Mouse (Mus musculus) left cerebral cortex, adult 18-20 months (tissue): ENCODE measurements around the gene Tsc22d4. TPM values are rescaled to one million over a fixed set of nuclear protein-coding genes. Genes with fewer than 3 reads are reported as not detected.
A peak's percentile ranks its signal among the peaks of the same experiment; 100 is the strongest.
"Not testable (repeated sequence)": the region's sequence is repeated elsewhere in the genome, so short reads cannot be mapped to it uniquely, and the experiment has no call there.

Experiments
- DNase-seq, 2 experiments: peaks; one replicate each; pipeline ENCODE4 v3.0.0; 2021 to 2022; ENCODE audit warnings: low spot score in 2 of 2, mixed read lengths in 1 of 2
- long read RNA-seq, 2 experiments: library from polyadenylated mRNA; stranded (forward); transcript quantifications; one replicate each; pipeline ENCODE4 v2.0.0; 2021
- total RNA-seq, 2 experiments: library from RNA; stranded (reverse); gene quantifications; 2 replicates each; pipeline ENCODE4 v1.2.3; 2021

Gene Tsc22d4
- 100 to 1,000 TPM; 139 to 145 TPM for total RNA-seq
- long read RNA-seq, experiment 1, transcript Tsc22d4-209 (3 exons, 563 nt): minor isoform, 9 of 113 reads
- long read RNA-seq, experiment 1, transcript Tsc22d4-205 (3 exons, 790 nt): major isoform, 70 of 113 reads
- long read RNA-seq, experiment 1, transcript Tsc22d4-202 (5 exons, 3,983 nt): minor isoform, 21 of 113 reads
- long read RNA-seq, experiment 1, partial matches to known transcripts: 8 of 113 reads
- long read RNA-seq, experiment 1, other reads (novel, unspliced or antisense): 5 of 113 reads
- long read RNA-seq, experiment 2, transcript Tsc22d4-209 (3 exons, 563 nt): minor isoform, 10 of 114 reads
- long read RNA-seq, experiment 2, transcript Tsc22d4-202 (5 exons, 3,983 nt): minor isoform, 20 of 114 reads
- long read RNA-seq, experiment 2, transcript Tsc22d4-205 (3 exons, 790 nt): major isoform, 66 of 114 reads
- long read RNA-seq, experiment 2, partial matches to known transcripts: 13 of 114 reads
- long read RNA-seq, experiment 2, other reads (novel, unspliced or antisense): 5 of 114 reads

DNA sequence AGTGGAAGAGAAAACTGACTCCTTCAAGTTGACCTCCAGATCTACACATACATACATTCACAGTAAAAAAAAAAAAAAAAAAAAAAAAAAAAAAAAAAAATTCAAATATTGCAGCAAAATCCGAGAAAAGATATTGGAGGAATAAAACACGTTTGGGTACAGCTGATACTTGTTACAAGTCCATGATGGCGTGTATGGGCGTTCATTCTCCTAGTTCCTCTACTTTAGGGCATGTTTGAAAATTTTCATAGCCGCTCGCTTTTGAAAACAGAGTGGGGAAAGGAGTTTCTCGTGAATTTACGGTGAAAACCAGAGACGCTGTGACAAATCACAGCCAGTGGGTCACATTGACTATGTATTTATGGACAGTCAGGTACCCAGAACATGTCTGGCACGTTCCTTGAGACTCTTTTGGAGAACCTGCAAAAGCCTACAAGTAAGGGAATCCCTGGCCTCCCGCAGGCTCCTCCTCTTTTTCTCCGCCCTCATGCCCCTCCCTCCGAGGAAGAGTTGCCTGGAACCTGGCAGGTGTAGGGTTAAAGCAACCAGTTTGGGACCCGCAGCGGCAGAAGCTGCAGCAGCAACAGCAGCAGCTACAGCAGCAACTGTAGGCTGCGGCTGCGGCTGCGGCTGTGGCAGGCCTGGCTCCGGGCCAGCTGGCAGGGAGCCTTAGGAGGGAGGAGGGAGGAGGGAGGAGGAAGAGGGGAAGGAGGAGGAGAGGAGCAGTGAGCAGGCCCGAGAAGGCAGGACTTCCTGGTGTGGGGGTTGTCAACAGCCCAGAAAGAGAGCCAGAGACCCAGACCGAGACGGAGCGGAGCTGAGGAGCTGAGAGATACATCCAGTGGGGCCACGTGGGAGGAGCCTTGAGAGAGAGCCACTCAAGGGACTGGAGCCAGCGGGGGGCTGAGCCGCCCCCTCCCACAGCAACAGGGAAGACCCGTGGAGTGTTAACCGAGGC lies at the start of gene Tsc22d4:
Gene Tsc22d4 (plus strand): TSS at position 517 of the 958 bp plus-strand sequence.
- DNase-seq: peak; percentile 83 to 84

- DNase-seq: no peak
These were observed 49.6 kb upstream of the Tsc22d4 start for GRCm38 (mm10) chr5:137695930-137696329.

DNA sequence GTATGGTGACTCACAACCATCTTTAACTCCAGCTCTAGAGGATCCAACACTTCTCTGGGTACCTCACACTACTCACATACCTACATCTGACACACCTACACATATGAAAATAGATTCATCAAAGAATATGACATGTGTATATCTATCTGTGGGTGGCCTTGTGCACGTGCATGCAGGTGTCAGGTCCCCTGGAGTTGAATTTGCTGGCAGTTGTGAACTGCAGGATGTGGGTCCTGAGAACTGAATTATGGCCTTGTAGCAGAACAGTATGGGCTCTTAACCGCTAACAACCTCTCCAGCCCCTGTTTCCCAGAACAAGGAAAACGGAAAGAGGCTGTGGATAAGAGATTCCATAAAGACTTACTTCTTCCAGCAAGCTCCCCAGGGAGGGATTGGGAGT lies 46.5 kb upstream of the Tsc22d4 start:
- DNase-seq: no peak

GRCm38 (mm10) chr5:137699850-137700249 lies 45.7 kb upstream of the Tsc22d4 start:
- no peak for DNase-seq

- no peak for DNase-seq
These were observed 40.3 kb upstream of the Tsc22d4 start for GRCm38 (mm10) chr5:137705242-137705641.

GRCm38 (mm10) chr5:137706913-137707633 lies 38.5 kb upstream of the Tsc22d4 start:
- DNase-seq: peak in 1 of 2 experiments; percentile 21

GRCm38 (mm10) chr5:137713454-137713853 lies 32.1 kb upstream of the Tsc22d4 start:
- no peak for DNase-seq

DNA sequence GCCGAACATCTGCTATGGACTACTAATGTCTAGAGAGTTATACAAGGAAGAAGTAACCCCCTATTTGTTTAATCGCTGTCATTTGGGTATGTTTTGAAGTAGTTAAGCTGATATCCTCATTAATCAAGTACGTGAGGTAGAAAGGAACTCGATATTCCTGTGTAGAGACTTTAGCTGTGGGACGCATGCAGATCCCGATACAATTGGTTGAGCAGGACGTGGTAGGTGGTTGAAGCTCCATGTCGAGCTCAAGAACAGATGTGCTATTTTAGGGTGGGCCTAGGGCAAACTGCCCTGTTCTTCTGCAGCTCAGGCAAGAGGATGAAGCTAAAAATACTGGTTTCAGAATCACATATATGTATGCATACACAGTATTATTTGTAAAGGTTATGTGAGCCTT lies 29.8 kb upstream of the Tsc22d4 start:
- DNase-seq: no peak

DNA sequence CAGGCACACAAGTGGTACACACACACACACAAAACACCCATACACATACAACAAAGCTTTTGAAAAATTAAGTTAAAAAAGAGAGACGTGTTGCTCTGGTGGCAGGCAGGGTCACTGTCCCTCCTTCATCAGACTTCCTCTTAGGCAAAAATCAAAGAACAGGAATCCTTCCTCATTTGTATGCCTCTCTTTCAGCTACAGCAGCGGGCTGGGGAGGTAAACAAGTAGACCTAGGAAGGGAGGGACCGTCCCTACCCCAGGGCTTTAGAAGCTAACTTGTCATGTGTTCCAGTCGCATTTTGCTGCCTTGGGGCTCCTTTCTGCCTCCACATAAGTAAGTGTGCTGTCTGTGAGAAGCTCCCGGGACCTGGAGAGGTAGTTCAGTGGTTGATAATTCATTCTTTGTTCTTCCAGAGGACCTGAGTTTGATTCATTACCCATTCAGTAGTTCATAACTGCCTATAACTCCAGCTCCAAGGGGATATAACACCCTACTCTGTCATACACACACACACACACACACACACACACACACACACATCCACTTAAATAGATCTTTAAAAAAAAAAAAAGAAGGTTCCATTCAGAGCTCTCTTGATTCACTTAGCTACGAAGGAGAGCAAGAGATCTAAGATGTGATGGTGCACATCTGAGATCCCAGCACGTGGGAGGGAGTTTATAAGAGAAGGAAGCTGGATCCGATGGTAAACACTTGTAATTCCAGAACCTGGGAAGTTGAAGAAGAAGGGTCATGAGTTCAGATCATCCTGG lies 27.3 kb upstream of the Tsc22d4 start:
- DNase-seq: no peak

GRCm38 (mm10) chr5:137719088-137719487 lies 26.4 kb upstream of the Tsc22d4 start:
- DNase-seq: no peak

- DNase-seq: not testable (repeated sequence)
These were observed 24.9 kb upstream of the Tsc22d4 start for GRCm38 (mm10) chr5:137720558-137721164.

DNA sequence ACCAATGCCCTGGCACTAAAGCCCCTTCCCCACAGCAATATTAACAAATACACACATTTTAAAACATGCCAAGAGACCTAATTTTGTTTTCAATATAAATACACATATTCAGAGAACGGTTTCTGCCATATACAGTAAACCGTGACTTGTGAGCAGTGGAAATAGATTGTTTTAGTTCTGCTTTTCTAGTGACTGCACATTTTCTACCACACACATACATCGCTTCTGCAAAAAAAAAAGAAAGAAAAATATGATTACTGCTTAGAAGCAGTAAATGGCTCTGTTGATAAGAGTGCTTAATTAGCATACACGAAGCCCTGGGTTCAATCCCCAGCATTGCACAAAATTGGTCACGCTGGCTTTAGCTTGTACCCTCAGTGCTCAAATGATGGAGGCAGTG lies 21.7 kb upstream of the Tsc22d4 start:
- no peak for DNase-seq

DNA sequence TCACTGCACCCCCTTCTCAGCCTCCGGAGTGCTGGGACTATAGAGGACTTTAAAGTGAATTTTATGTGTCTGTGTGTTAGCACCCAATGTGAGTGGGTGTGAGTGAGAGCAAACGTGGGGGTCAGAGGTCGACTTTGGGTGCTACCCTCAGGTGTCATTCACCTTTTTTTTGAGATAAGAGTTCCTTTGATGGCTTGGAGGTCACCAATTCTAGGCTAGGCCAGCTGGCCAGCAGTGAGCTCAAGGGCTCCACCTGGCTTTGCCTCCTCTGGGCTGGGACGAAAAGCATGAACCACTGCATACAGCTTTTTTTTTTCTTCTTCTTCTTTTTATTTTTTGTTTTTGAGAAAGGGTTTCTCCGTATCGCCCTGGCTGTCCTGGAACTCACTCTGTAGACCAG lies 18.8 kb upstream of the Tsc22d4 start:
- DNase-seq: no peak

GRCm38 (mm10) chr5:137733638-137734288 lies 11.8 kb upstream of the Tsc22d4 start:
- no peak for DNase-seq

GRCm38 (mm10) chr5:137734289-137735061 lies 11.1 kb upstream of the Tsc22d4 start:
- DNase-seq: peak; percentile 82 to 88

DNA sequence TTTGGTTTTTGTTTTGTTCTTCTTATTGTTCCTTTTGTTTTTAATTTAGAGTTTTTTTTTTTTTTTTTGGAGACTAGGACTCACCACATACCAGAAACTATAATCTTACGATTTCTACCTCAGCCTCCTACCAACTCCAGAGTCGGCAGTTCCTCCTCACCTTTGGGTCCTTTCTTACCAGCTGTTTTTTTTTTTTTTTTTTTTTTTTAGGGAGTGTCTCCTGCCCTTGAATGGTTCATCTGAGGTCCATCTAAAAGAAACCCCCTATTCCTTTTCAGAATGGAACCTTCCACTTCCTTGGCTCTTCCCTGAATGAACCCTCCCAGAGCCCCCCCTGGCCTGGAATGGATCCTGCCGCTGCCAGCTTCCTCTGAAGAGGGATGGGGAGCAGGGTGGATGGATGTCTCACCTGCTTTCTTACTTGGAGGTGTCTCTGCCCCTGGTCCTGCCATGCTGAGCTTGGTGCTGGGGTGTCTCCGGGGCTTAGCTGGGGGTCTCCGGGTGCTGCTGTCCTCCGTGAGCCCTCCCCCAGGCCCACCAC lies 8.1 kb upstream of the Tsc22d4 start:
- DNase-seq: no peak

- DNase-seq: no peak
These were observed 7.0 kb upstream of the Tsc22d4 start for GRCm38 (mm10) chr5:137738516-137738915.

DNA sequence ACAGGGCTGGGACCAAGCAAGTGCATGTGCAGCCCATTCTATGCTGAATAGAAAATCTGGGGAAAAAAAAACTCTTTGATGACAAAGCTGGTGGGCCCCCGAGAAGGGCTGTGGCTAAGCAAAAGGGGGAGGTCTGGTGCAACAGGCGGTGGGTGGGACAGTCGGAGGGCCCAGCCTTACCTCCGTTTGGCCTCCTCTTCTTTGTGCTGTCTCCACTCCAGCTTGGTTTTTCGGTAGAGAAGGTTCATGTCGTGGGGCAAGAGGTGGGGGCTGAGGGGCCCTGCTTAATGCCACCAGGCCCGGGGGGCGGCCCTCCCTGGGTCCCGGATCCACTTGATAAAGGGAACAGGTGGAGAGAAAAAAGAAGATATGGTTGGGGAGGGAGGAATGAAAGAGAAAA lies 6.1 kb upstream of the Tsc22d4 start:
- no peak for DNase-seq
